In genomic region chr11:32184469-32184868, GRCm38 (mm10) we compare ENCODE assay signal across 25 mouse cellular contexts. TPM values are rescaled to one million over a fixed set of nuclear protein-coding genes. Genes with fewer than 3 reads are reported as not detected.
DNase-seq lines count a peak whose midpoint lies in the region; ATAC-seq lines count a peak whose summit lies in the region.
"Had no signal": no experiment of that assay in that cellular context is flagged by ENCODE, and none has a peak within 500 bp of the region (broad histone marks: within the 10 kb centered on the region; RNA-seq: fewer than 3 reads in every experiment).

No protein-coding gene starts in this region.

- peak; percentile 45 for DNase-seq in heart, embryonic 10.5 days (ENCODE audit: low spot score)
- DNase-seq in heart, adult 11 months = no peak
- peak; percentile 51 for DNase-seq in midbrain, embryonic 11.5 days (ENCODE audit: low spot score, missing footprints)
- DNase-seq in midbrain, embryonic 14.5 days = no peak
- peak; percentile 6 for DNase-seq in thymus, postnatal 4 days
- DNase-seq in thymus, adult 18-20 months = no peak
- DNase-seq: adrenal gland, adult 8-10 months; adrenal gland, postnatal 14 days; adrenal gland, postnatal 36 days; B cell, adult 2 months; cerebellum, adult 11-12 months; cerebellum, adult 2 months; cerebellum, adult 9-10 months; cerebellum, postnatal 10 days; cerebellum, postnatal 25 days had no signal

- no peak overlapping the region for H3K4me2 ChIP-seq in midbrain, embryonic 11.5 days
- no peak overlapping the region for H3K4me2 ChIP-seq in midbrain, embryonic 14.5 days (ENCODE audit: low read length)
- H3K4me2 ChIP-seq: embryonic facial prominence, embryonic 12.5 days; forebrain, embryonic 13.5 days; forebrain, embryonic 15.5 days had no signal

- no peak for ATAC-seq in midbrain, embryonic 11.5 days (ENCODE audit: low FRiP score)
- no peak for ATAC-seq in midbrain, embryonic 14.5 days (ENCODE audit: low FRiP score, low TSS enrichment)
- ATAC-seq: activated CD4-positive, CD25-positive, alpha-beta regulatory T cell, adult 4 months; CD4-positive, CD25-positive, alpha-beta regulatory T cell, adult 4 months; forebrain, embryonic 13.5 days; forebrain, embryonic 15.5 days; Patski had no signal

- 87% methylated on average over 8 of the region's 8 CpGs for WGBS in heart, embryonic 10.5 days
- WGBS in midbrain, embryonic 11.5 days = 92% methylated on average over 8 of the region's 8 CpGs
- WGBS in midbrain, embryonic 14.5 days = 92% methylated on average over 8 of the region's 8 CpGs

- no peak overlapping the region for H3K9ac ChIP-seq in midbrain, embryonic 11.5 days (ENCODE audit: low read length)
- H3K9ac ChIP-seq in midbrain, embryonic 14.5 days (replicated peaks; ENCODE audit: low read length) = no peak overlapping the region
- H3K9ac ChIP-seq: embryonic facial prominence, embryonic 12.5 days; forebrain, embryonic 13.5 days; forebrain, embryonic 15.5 days had no signal

- peaks cover 5% of the 10 kb centered on the region for H3K27me3 ChIP-seq in heart, embryonic 10.5 days (ENCODE audit: insufficient read depth, poor library complexity, severe bottlenecking)
- H3K27me3 ChIP-seq in midbrain, embryonic 11.5 days (ENCODE audit: control insufficient read depth, insufficient read depth, low read length) = no peaks in the 10 kb centered on the region
- H3K27me3 ChIP-seq in midbrain, embryonic 14.5 days (ENCODE audit: control insufficient read depth, insufficient read depth, low read length) = no peaks in the 10 kb centered on the region
- H3K27me3 ChIP-seq: CH12.LX; embryonic facial prominence, embryonic 12.5 days; forebrain, embryonic 15.5 days had no signal

- H3K27ac ChIP-seq in heart, embryonic 10.5 days = no peak overlapping the region
- H3K27ac ChIP-seq in midbrain, embryonic 11.5 days (ENCODE audit: low read depth, low read length) = no peak overlapping the region
- no peak overlapping the region for H3K27ac ChIP-seq in midbrain, embryonic 14.5 days (replicated peaks; ENCODE audit: low read depth, low read length)
- H3K27ac ChIP-seq: embryonic facial prominence, embryonic 10.5 days; embryonic facial prominence, embryonic 12.5 days; forebrain, embryonic 13.5 days; forebrain, embryonic 15.5 days had no signal

- H3K9me3 ChIP-seq in heart, embryonic 10.5 days = no peaks in the 10 kb centered on the region
- H3K9me3 ChIP-seq in midbrain, embryonic 11.5 days (ENCODE audit: control insufficient read depth, low read length) = no peaks in the 10 kb centered on the region
- no peaks in the 10 kb centered on the region for H3K9me3 ChIP-seq in midbrain, embryonic 14.5 days (ENCODE audit: control insufficient read depth, low read length)
- H3K9me3 ChIP-seq: embryonic facial prominence, embryonic 10.5 days; embryonic facial prominence, embryonic 12.5 days; forebrain, embryonic 13.5 days; forebrain, embryonic 15.5 days; G1E had no signal

- no peaks in the 10 kb centered on the region for H3K4me1 ChIP-seq in heart, embryonic 10.5 days
- no peaks in the 10 kb centered on the region for H3K4me1 ChIP-seq in midbrain, embryonic 11.5 days (ENCODE audit: control insufficient read depth, insufficient read depth, low read length)
- H3K4me1 ChIP-seq in midbrain, embryonic 14.5 days (ENCODE audit: control insufficient read depth, insufficient read depth, low read length) = no peaks in the 10 kb centered on the region
- H3K4me1 ChIP-seq: embryonic facial prominence, embryonic 12.5 days; forebrain, embryonic 13.5 days had no signal

- no peaks in the 10 kb centered on the region for H3K36me3 ChIP-seq in heart, embryonic 10.5 days
- H3K36me3 ChIP-seq in midbrain, embryonic 11.5 days (ENCODE audit: control insufficient read depth, insufficient read depth, low read length) = no peaks in the 10 kb centered on the region
- no peaks in the 10 kb centered on the region for H3K36me3 ChIP-seq in midbrain, embryonic 14.5 days (ENCODE audit: control insufficient read depth, insufficient read depth, low read length)
- H3K36me3 ChIP-seq: embryonic facial prominence, embryonic 10.5 days; embryonic facial prominence, embryonic 12.5 days; forebrain, embryonic 15.5 days; G1E had no signal

- H3K4me3 ChIP-seq in heart, embryonic 10.5 days = no peak overlapping the region
- no peak overlapping the region for H3K4me3 ChIP-seq in midbrain, embryonic 11.5 days (ENCODE audit: low read depth, low read length)
- H3K4me3 ChIP-seq in midbrain, embryonic 14.5 days (replicated peaks; ENCODE audit: low read depth, low read length) = no peak overlapping the region
- H3K4me3 ChIP-seq: embryonic facial prominence, embryonic 10.5 days; embryonic facial prominence, embryonic 12.5 days; forebrain, embryonic 13.5 days; forebrain, embryonic 15.5 days had no signal

RNA-seq across cellular contexts. Expression of gene Il9r, which starts 15.6 kb away (rescaled TPM):
- 0.14 TPM in 1 of 2 replicates, not detected in the other for polyA plus RNA-seq in heart, embryonic 10.5 days (2016; fragmentation: Nextera tagmentation; extraction: Ambion mirVana)
- not detected in 2 replicates for polyA plus RNA-seq in midbrain, embryonic 11.5 days (2014; fragmentation: Nextera tagmentation; extraction: Ambion mirVana)
- not detected in 2 replicates for polyA plus RNA-seq in midbrain, embryonic 14.5 days (2014; fragmentation: Nextera tagmentation; extraction: Ambion mirVana)
- polyA plus RNA-seq: cerebellum, adult 2 months; embryonic facial prominence, embryonic 10.5 days; embryonic facial prominence, embryonic 12.5 days; forebrain, embryonic 11.5 days; forebrain, embryonic 13.5 days; forebrain, embryonic 15.5 days; Patski had no signal

RNA-seq across cellular contexts. Expression of gene Snrnp25, which starts 20.7 kb away (rescaled TPM):
- polyA plus RNA-seq in heart, embryonic 10.5 days (2016; fragmentation: Nextera tagmentation; extraction: Ambion mirVana) = 69.7 and 84.1 TPM in 2 replicates
- polyA plus RNA-seq in midbrain, embryonic 11.5 days (2014; fragmentation: Nextera tagmentation; extraction: Ambion mirVana) = 77.0 and 87.0 TPM in 2 replicates
- 46.7 and 54.9 TPM in 2 replicates for polyA plus RNA-seq in midbrain, embryonic 14.5 days (2014; fragmentation: Nextera tagmentation; extraction: Ambion mirVana)

RNA-seq across cellular contexts. Expression of gene Rhbdf1, which starts 37.6 kb away (rescaled TPM):
- 40.8 and 42.4 TPM in 2 replicates for polyA plus RNA-seq in heart, embryonic 10.5 days (2016; fragmentation: Nextera tagmentation; extraction: Ambion mirVana)
- 13.2 and 14.1 TPM in 2 replicates for polyA plus RNA-seq in midbrain, embryonic 11.5 days (2014; fragmentation: Nextera tagmentation; extraction: Ambion mirVana)
- polyA plus RNA-seq in midbrain, embryonic 14.5 days (2014; fragmentation: Nextera tagmentation; extraction: Ambion mirVana) = 15.3 and 17.5 TPM in 2 replicates

RNA-seq across cellular contexts. Expression of gene Mpg, which starts 41.8 kb away (rescaled TPM):
- 21.3 and 26.3 TPM in 2 replicates for polyA plus RNA-seq in heart, embryonic 10.5 days (2016; fragmentation: Nextera tagmentation; extraction: Ambion mirVana)
- polyA plus RNA-seq in midbrain, embryonic 11.5 days (2014; fragmentation: Nextera tagmentation; extraction: Ambion mirVana) = 24.8 and 27.2 TPM in 2 replicates
- polyA plus RNA-seq in midbrain, embryonic 14.5 days (2014; fragmentation: Nextera tagmentation; extraction: Ambion mirVana) = 37.4 and 37.7 TPM in 2 replicates

Comparison
In these comparisons a context has a peak if more than half of its experiments do, and no peak if none do; other contexts are left out.
1. DNase-seq: peak in heart, embryonic 10.5 days (single experiment), midbrain, embryonic 11.5 days (single experiment) and thymus, postnatal 4 days (single experiment); none in heart, adult 11 months (single experiment), midbrain, embryonic 14.5 days (single experiment) and thymus, adult 18-20 months (0 of 2).